Comparison of ENCODE assay signal across 7 mouse cellular contexts in genomic region chr19:10169692-10170330, GRCm38 (mm10). TPM values are rescaled to one million over a fixed set of nuclear protein-coding genes. Genes with fewer than 3 reads are reported as not detected.
DNase-seq lines count a peak whose midpoint lies in the region; ATAC-seq lines count a peak whose summit lies in the region.
"Not testable (repeated sequence)": the region's sequence is repeated elsewhere in the genome, so short reads cannot be mapped to it uniquely, and the experiment has no call there.

No protein-coding gene starts in this region.

- not testable (repeated sequence) for H3K9me3 ChIP-seq in heart, embryonic 10.5 days; intestine, embryonic 14.5 days (ENCODE audit: control insufficient read depth, low read length); liver, embryonic 11.5 days (ENCODE audit: control insufficient read depth, low read length); liver, embryonic 13.5 days (replicated peaks)

- WGBS in heart, embryonic 10.5 days, result 65% methylated on average over 3 of the region's 3 CpGs
- WGBS in intestine, embryonic 14.5 days, result 83% methylated on average over 3 of the region's 3 CpGs
- WGBS in liver, embryonic 11.5 days, result 82% methylated on average over 3 of the region's 3 CpGs
- WGBS in liver, embryonic 13.5 days (ENCODE audit: insufficient replicate concordance), result 84% methylated on average over 3 of the region's 3 CpGs

- not testable (repeated sequence) for H3K36me3 ChIP-seq in heart, embryonic 10.5 days; intestine, embryonic 14.5 days (ENCODE audit: control insufficient read depth, insufficient read depth, low read length); liver, embryonic 11.5 days (ENCODE audit: control insufficient read depth, insufficient read depth, low read length); liver, embryonic 13.5 days

- H3K4me2 ChIP-seq in intestine, embryonic 14.5 days (ENCODE audit: low read length); liver, embryonic 11.5 days; liver, embryonic 13.5 days: not testable (repeated sequence)

- DNase-seq in ES-CJ7 (ENCODE audit: low read depth, low spot score) (peak; percentile 83), ZHBTc4 (ENCODE audit: low read depth, low spot score) (peak; percentile 73)
- DNase-seq in heart, embryonic 10.5 days (ENCODE audit: low spot score), result peak; percentile 73
- DNase-seq in intestine, embryonic 14.5 days (ENCODE audit: low spot score), result peak; percentile 38
- peak; percentile 22 for DNase-seq in liver, embryonic 11.5 days (ENCODE audit: low spot score)
- not testable (repeated sequence) for DNase-seq in liver, embryonic 13.5 days
- peak; percentile 7 for DNase-seq in testis, postnatal 10 days (ENCODE audit: low spot score)

- ATAC-seq in intestine, embryonic 14.5 days (replicated peaks; ENCODE audit: low FRiP score, low TSS enrichment, low read depth); liver, embryonic 13.5 days (ENCODE audit: low read depth): not testable (repeated sequence)
- ATAC-seq in liver, embryonic 11.5 days (replicated peaks; ENCODE audit: low FRiP score), result peak; percentile 34; the same call in 1 of the 2 replicates

- H3K9ac ChIP-seq in intestine, embryonic 14.5 days (ENCODE audit: low read length); liver, embryonic 11.5 days (ENCODE audit: low read depth, low read length); liver, embryonic 13.5 days: not testable (repeated sequence)

- not testable (repeated sequence) for H3K27me3 ChIP-seq in heart, embryonic 10.5 days (ENCODE audit: insufficient read depth, poor library complexity, severe bottlenecking); intestine, embryonic 14.5 days (replicated peaks; ENCODE audit: control insufficient read depth, insufficient read depth, low read length); liver, embryonic 11.5 days (replicated peaks; ENCODE audit: control insufficient read depth, insufficient read depth, low read length); liver, embryonic 13.5 days

- H3K27ac ChIP-seq in heart, embryonic 10.5 days; intestine, embryonic 14.5 days (ENCODE audit: low read depth): not testable (repeated sequence)
- peak overlapping the region; percentile 25; the same call in 1 of the 2 replicates for H3K27ac ChIP-seq in liver, embryonic 11.5 days (ENCODE audit: low read depth, low read length)
- H3K27ac ChIP-seq in liver, embryonic 13.5 days, result peak overlapping the region; percentile 47

- not testable (repeated sequence) for H3K4me3 ChIP-seq in heart, embryonic 10.5 days; intestine, embryonic 14.5 days (ENCODE audit: low read depth, low read length); liver, embryonic 11.5 days (ENCODE audit: low read depth, low read length); liver, embryonic 13.5 days (replicated peaks)

- H3K4me1 ChIP-seq in heart, embryonic 10.5 days; intestine, embryonic 14.5 days (replicated peaks; ENCODE audit: control insufficient read depth, insufficient read depth, low read length): not testable (repeated sequence)
- H3K4me1 ChIP-seq in liver, embryonic 11.5 days (replicated peaks; ENCODE audit: control insufficient read depth, insufficient read depth, low read length), result peaks cover 28% of the 10 kb centered on the region
- peaks cover 56% of the 10 kb centered on the region for H3K4me1 ChIP-seq in liver, embryonic 13.5 days (replicated peaks)

RNA-seq across cellular contexts. Expression of gene Fads1, which starts 12.9 kb away (rescaled TPM):
- polyA plus RNA-seq in heart, embryonic 10.5 days (2016; fragmentation: Nextera tagmentation; extraction: Ambion mirVana), result 76.6 and 89.6 TPM in 2 replicates
- polyA plus RNA-seq in intestine, embryonic 14.5 days (2014; fragmentation: Nextera tagmentation; extraction: Ambion mirVana), result 134 and 142 TPM in 2 replicates
- polyA plus RNA-seq in liver, embryonic 11.5 days (2014; fragmentation: Nextera tagmentation; extraction: Ambion mirVana), result 113 and 121 TPM in 2 replicates
- polyA plus RNA-seq in liver, embryonic 13.5 days (2015; fragmentation: Nextera tagmentation; extraction: Ambion mirVana), result 60.2 and 77.5 TPM in 2 replicates

RNA-seq across cellular contexts. Expression of gene Tmem258, which starts 34.0 kb away (rescaled TPM):
- polyA plus RNA-seq in heart, embryonic 10.5 days (2016; fragmentation: Nextera tagmentation; extraction: Ambion mirVana), result 384 and 400 TPM in 2 replicates
- polyA plus RNA-seq in intestine, embryonic 14.5 days (2014; fragmentation: Nextera tagmentation; extraction: Ambion mirVana), result 462 and 499 TPM in 2 replicates
- 472 and 478 TPM in 2 replicates for polyA plus RNA-seq in liver, embryonic 11.5 days (2014; fragmentation: Nextera tagmentation; extraction: Ambion mirVana)
- polyA plus RNA-seq in liver, embryonic 13.5 days (2015; fragmentation: Nextera tagmentation; extraction: Ambion mirVana), result 332 and 375 TPM in 2 replicates

RNA-seq across cellular contexts. Expression of gene Fen1, which starts 34.2 kb away (rescaled TPM):
- polyA plus RNA-seq in heart, embryonic 10.5 days (2016; fragmentation: Nextera tagmentation; extraction: Ambion mirVana), result 96.5 and 128 TPM in 2 replicates
- polyA plus RNA-seq in intestine, embryonic 14.5 days (2014; fragmentation: Nextera tagmentation; extraction: Ambion mirVana), result 93.8 and 95.6 TPM in 2 replicates
- polyA plus RNA-seq in liver, embryonic 11.5 days (2014; fragmentation: Nextera tagmentation; extraction: Ambion mirVana), result 215 and 236 TPM in 2 replicates
- 190 and 208 TPM in 2 replicates for polyA plus RNA-seq in liver, embryonic 13.5 days (2015; fragmentation: Nextera tagmentation; extraction: Ambion mirVana)
